Mouse (Mus musculus): ENCODE results near the gene Ssbp4. TPM values are rescaled to one million over a fixed set of nuclear protein-coding genes. Genes with fewer than 3 reads are reported as not detected.

Gene Ssbp4
- 63.2 and 73.9 TPM in 2 replicates for polyA plus RNA-seq (2015; fragmentation: Nextera tagmentation; extraction: Ambion mirVana)

DNA sequence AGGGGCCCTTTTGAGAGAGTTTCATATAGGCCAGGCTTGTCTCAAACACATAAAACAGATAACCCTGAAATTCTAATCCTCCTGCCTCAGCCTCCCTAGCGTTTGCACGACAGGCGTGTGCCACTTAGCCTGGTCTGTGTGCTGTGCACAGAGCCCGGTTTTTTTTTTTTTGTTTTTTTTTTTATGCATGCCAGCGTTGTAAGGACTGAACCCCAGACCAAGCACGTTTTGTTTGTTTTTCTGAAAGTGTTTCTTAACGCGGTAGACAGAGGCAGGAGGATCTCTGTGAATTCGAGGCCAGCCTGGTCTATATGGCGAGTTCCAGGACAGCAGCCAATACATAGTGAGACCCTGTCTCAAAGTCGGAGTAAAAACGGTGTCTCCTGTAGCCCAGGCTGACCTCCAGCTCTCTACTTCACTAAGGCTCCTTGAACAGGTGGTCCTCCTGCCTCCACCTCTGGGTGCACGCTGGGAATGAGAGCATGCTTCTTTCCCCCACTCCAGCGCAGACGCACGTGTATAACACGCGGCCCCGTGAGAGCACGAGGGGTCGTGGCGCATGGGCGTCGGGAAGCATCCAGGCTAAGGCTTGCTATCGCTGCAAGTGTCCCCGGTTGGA lies at the start of gene Ssbp4:
Ssbp4 (minus strand) TSS at position 124 of the 619 bp plus-strand sequence.
- H3K27me3 ChIP-seq (replicated peaks; ENCODE audit: control insufficient read depth, insufficient read depth, low read length) = no peaks in the 10 kb centered on the region
- H3K4me1 ChIP-seq (ENCODE audit: control insufficient read depth, insufficient read depth, low read length) = peaks cover 39% of the 10 kb centered on the region
- H3K36me3 ChIP-seq (ENCODE audit: control insufficient read depth, insufficient read depth, low read length) = no peaks in the 10 kb centered on the region
- WGBS = 5% methylated on average over 26 of the region's 26 CpGs
- no peaks in the 10 kb centered on the region for H3K9me3 ChIP-seq (ENCODE audit: control insufficient read depth, low read length)
- H3K9ac ChIP-seq (ENCODE audit: low read depth, low read length) = peak within 1 kb of the TSS; percentile 89
- ATAC-seq = peak; percentile 0; the same call in 1 of the 2 replicates
- H3K4me2 ChIP-seq (ENCODE audit: low read depth, low read length) = peak within 1 kb of the TSS; percentile 99
- peak within 1 kb of the TSS; percentile 83 for H3K4me3 ChIP-seq (ENCODE audit: low read length)
- peak within 1 kb of the TSS; percentile 99 for H3K27ac ChIP-seq (ENCODE audit: low read length)

DNA sequence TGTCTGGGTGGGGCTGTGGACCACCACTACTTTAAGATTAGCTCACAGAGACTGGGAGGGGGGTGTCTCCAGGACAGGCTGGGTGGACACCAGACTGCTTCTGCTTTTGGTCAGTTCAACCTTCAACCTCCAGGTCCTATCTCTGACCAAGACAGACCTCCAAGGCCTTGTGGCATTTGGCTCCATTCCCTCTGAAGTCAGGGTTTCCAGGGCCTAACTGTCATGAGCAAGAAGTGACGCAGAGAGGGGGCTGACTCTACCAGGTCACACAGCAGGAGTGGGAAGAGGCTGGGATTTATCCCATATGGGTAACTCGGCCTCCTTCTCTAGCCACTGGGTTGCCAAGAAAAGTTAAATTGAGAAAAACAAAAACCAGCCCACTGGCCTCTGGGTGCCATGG lies 49.1 kb upstream of the Ssbp4 start:
- H3K4me1 ChIP-seq (ENCODE audit: control insufficient read depth, insufficient read depth, low read length) = peaks cover 31% of the 10 kb centered on the region
- no peaks in the 10 kb centered on the region for H3K9me3 ChIP-seq (ENCODE audit: control insufficient read depth, low read length)
- peak overlapping the region; percentile 49; the same call in 1 of the 2 replicates for H3K27ac ChIP-seq (ENCODE audit: low read length)
- WGBS = 86% methylated on average over 2 of the region's 2 CpGs
- H3K36me3 ChIP-seq (ENCODE audit: control insufficient read depth, insufficient read depth, low read length) = peaks cover 5% of the 10 kb centered on the region
- no peak for ATAC-seq
- H3K4me3 ChIP-seq (ENCODE audit: low read length) = no peak overlapping the region; the same call in 1 of the 2 replicates
- peak overlapping the region; percentile 95 for H3K4me2 ChIP-seq (ENCODE audit: low read depth, low read length)
- no peaks in the 10 kb centered on the region for H3K27me3 ChIP-seq (replicated peaks; ENCODE audit: control insufficient read depth, insufficient read depth, low read length)
- peak overlapping the region; percentile 48 for H3K9ac ChIP-seq (ENCODE audit: low read depth, low read length)

DNA sequence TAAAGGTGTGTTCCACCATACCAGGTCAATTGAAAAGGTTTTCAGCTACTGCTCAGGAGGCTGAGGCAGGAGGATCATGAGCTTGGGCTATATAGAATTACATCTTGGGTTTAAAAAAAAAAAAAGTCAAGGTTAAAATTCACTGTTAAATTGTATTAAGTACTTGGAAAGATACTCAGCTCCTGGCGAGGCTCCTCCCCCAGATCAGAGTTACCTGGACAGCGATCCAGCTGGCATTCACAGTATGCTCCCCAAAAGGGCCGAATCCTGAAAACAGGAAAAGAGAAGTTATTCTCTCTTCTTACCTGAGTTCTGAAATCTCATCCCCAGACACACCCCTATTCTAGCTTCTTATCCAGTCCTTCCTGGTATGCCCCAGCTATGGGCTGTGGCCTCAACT lies 48.5 kb upstream of the Ssbp4 start:
- H3K36me3 ChIP-seq (ENCODE audit: control insufficient read depth, insufficient read depth, low read length) = peaks cover 6% of the 10 kb centered on the region
- peak overlapping the region; percentile 95 for H3K4me2 ChIP-seq (ENCODE audit: low read depth, low read length)
- H3K4me3 ChIP-seq (ENCODE audit: low read length) = no peak overlapping the region
- 88% methylated on average over 3 of the region's 3 CpGs for WGBS
- H3K4me1 ChIP-seq (ENCODE audit: control insufficient read depth, insufficient read depth, low read length) = peaks cover 31% of the 10 kb centered on the region
- H3K27me3 ChIP-seq (replicated peaks; ENCODE audit: control insufficient read depth, insufficient read depth, low read length) = no peaks in the 10 kb centered on the region
- peak overlapping the region; percentile 48; the same call in 1 of the 2 replicates for H3K9ac ChIP-seq (ENCODE audit: low read depth, low read length)
- ATAC-seq = no peak
- H3K27ac ChIP-seq (ENCODE audit: low read length) = peak overlapping the region; percentile 49; the same call in 1 of the 2 replicates
- no peaks in the 10 kb centered on the region for H3K9me3 ChIP-seq (ENCODE audit: control insufficient read depth, low read length)

DNA sequence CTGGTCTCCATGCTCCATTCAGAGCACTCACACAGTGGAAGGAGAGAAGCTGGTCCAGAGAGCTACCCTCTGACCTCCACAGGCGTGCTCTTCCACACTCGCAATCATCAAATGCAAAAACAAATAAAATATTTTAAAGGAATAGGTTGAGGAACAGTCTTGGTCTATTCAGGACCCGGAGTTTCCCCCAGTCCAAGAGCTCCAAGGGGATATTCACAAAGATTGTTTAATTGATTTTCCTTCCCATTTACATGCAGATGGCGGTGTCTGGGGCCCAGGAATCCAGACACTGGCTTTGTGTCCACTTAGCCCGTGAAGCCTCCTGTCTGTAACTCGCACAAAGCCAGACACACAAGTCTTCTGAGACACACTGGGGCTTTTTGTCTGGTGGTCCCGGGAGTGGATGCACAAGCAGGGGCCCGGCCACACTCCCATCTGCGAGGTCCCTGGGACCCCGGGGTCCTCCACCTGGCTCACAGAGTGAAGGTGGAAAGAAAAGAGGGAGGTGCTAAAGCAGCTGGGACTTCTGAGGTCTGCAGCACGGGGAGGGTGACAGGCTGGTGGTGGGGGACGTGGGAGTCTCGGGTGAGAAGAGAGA lies 47.6 kb upstream of the Ssbp4 start:
- no peak overlapping the region for H3K4me3 ChIP-seq (ENCODE audit: low read length)
- no peak overlapping the region for H3K27ac ChIP-seq (ENCODE audit: low read length)
- WGBS = 72% methylated on average over 13 of the region's 13 CpGs
- peaks cover 10% of the 10 kb centered on the region for H3K36me3 ChIP-seq (ENCODE audit: control insufficient read depth, insufficient read depth, low read length)
- no peak for ATAC-seq
- H3K9ac ChIP-seq (ENCODE audit: low read depth, low read length) = no peak overlapping the region
- H3K4me1 ChIP-seq (ENCODE audit: control insufficient read depth, insufficient read depth, low read length) = peaks cover 31% of the 10 kb centered on the region
- no peak overlapping the region for H3K4me2 ChIP-seq (ENCODE audit: low read depth, low read length)
- no peaks in the 10 kb centered on the region for H3K9me3 ChIP-seq (ENCODE audit: control insufficient read depth, low read length)
- H3K27me3 ChIP-seq (replicated peaks; ENCODE audit: control insufficient read depth, insufficient read depth, low read length) = no peaks in the 10 kb centered on the region

DNA sequence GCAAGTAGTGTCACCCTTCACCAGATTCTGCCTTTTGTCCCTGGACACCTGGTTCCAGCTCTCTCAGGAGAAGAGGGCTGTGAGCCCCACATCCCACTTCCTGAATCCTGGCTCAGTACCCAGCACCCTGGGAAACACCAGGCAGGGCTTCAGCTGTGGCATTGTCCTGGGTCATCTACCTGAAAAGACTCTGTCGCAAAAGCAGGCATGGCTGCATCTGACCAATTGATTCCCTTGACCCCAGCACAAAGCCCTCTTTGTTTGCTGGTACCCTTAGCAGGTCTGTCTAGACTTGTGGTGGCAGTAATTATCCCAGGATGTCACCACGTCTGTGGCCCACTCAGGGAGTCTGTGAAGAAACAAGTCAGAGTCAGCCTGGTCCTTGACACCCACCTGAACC lies 46.8 kb upstream of the Ssbp4 start:
- Histone ChIP-seq H3K4me3 (ENCODE audit: low read length) (no peak overlapping the region), H3K27me3 (replicated peaks; ENCODE audit: control insufficient read depth, insufficient read depth, low read length) (no peaks in the 10 kb centered on the region), H3K4me1 (ENCODE audit: control insufficient read depth, insufficient read depth, low read length) (peaks cover 31% of the 10 kb centered on the region), H3K4me2 (ENCODE audit: low read depth, low read length) (no peak overlapping the region), H3K9ac (ENCODE audit: low read depth, low read length) (no peak overlapping the region), H3K9me3 (ENCODE audit: control insufficient read depth, low read length) (no peaks in the 10 kb centered on the region), H3K27ac (ENCODE audit: low read length) (no peak overlapping the region), H3K36me3 (ENCODE audit: control insufficient read depth, insufficient read depth, low read length) (peaks cover 15% of the 10 kb centered on the region)
- WGBS = 67% methylated on average over 2 of the region's 2 CpGs
- no peak for ATAC-seq

DNA sequence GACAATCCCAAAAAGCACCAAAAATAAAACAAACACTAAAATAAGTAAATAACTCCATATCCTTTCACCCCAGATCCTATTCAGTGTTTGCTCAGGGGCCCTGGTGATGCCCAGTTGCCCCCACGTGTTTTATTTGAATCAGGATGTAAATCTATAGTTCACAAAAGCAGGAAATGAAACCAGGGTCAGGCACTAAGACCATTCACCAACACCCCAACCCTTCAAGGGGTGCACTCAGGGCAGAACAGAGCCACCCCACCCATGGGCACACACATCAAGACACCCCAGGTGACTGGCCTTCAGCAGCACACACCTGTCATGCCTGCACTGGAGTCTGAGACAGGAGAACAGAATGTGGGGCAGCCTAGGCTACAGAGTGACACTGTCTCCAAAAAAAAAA lies 45.4 kb upstream of the Ssbp4 start:
- Histone ChIP-seq H3K36me3 (ENCODE audit: control insufficient read depth, insufficient read depth, low read length) (peaks cover 17% of the 10 kb centered on the region), H3K4me1 (ENCODE audit: control insufficient read depth, insufficient read depth, low read length) (peaks cover 38% of the 10 kb centered on the region)
- WGBS = 68% methylated on average over 1 of the region's 1 CpGs

DNA sequence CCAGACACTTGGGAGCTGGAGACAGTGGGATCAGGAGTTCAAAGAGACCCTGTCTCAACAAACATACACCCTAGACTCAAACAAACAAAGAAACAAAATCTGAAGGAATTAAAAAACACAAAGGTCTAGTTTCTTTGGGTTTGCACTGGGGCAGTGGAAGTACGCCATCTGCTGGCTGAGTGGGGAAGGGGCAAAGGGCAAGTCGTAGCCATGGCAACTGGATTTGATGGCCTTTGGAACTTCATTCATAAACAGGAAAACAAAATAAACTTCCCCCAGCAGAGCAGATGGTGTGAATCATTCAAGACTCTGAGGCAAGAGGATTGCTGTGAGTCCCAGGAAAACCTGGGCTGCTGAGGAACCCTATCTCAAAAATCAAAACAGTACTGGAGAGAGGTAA lies 44.6 kb upstream of the Ssbp4 start:
- no peak overlapping the region for H3K4me3 ChIP-seq (ENCODE audit: low read length)
- no peak overlapping the region for H3K4me2 ChIP-seq (ENCODE audit: low read depth, low read length)
- H3K27me3 ChIP-seq (replicated peaks; ENCODE audit: control insufficient read depth, insufficient read depth, low read length) = no peaks in the 10 kb centered on the region
- H3K9ac ChIP-seq (ENCODE audit: low read depth, low read length) = no peak overlapping the region
- peaks cover 17% of the 10 kb centered on the region for H3K36me3 ChIP-seq (ENCODE audit: control insufficient read depth, insufficient read depth, low read length)
- no peaks in the 10 kb centered on the region for H3K9me3 ChIP-seq (ENCODE audit: control insufficient read depth, low read length)
- 52% methylated on average over 2 of the region's 2 CpGs for WGBS
- H3K27ac ChIP-seq (ENCODE audit: low read length) = peak overlapping the region; percentile 23; the same call in 1 of the 2 replicates
- H3K4me1 ChIP-seq (ENCODE audit: control insufficient read depth, insufficient read depth, low read length) = peaks cover 39% of the 10 kb centered on the region
- no peak for ATAC-seq

More for the DNA sequence above, 45.4 kb upstream of the Ssbp4 start:
- Histone ChIP-seq H3K27ac (ENCODE audit: low read length) (no peak overlapping the region), H3K9me3 (ENCODE audit: control insufficient read depth, low read length) (no peaks in the 10 kb centered on the region), H3K4me3 (ENCODE audit: low read length) (no peak overlapping the region), H3K27me3 (replicated peaks; ENCODE audit: control insufficient read depth, insufficient read depth, low read length) (no peaks in the 10 kb centered on the region), H3K4me2 (ENCODE audit: low read depth, low read length) (no peak overlapping the region), H3K9ac (ENCODE audit: low read depth, low read length) (no peak overlapping the region)
- ATAC-seq = no peak

DNA sequence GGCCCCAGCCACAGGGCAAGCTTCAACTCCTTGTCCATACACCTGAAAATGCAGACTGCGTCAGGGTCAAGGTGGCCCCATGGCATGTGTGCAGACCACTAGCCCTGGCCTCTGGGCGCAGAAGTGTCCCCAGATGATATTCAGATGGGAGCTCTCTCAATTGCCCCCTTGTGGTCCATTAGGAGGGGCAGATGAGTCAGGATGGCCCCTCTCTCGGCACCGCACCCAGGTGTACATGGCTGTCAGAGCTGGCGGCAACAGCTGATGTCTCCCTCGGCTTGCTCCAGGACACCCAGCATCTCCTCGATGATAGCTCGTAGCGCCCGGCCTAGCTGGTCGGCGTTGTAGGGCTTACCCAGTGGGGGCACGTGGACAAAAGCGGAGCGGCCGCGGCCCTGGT lies 41.7 kb upstream of the Ssbp4 start:
- WGBS = 87% methylated on average over 17 of the region's 17 CpGs
- Histone ChIP-seq H3K4me3 (ENCODE audit: low read length) (no peak overlapping the region), H3K9ac (ENCODE audit: low read depth, low read length) (0 out of 2 replicates have a peak overlapping the region, but pooled peaks have one; percentile 48), H3K9me3 (ENCODE audit: control insufficient read depth, low read length) (no peaks in the 10 kb centered on the region), H3K4me2 (ENCODE audit: low read depth, low read length) (no peak overlapping the region), H3K36me3 (ENCODE audit: control insufficient read depth, insufficient read depth, low read length) (peaks cover 12% of the 10 kb centered on the region; the same call in 1 of the 2 replicates), H3K27me3 (replicated peaks; ENCODE audit: control insufficient read depth, insufficient read depth, low read length) (no peaks in the 10 kb centered on the region), H3K27ac (ENCODE audit: low read length) (peak overlapping the region; percentile 81), H3K4me1 (ENCODE audit: control insufficient read depth, insufficient read depth, low read length) (peaks cover 47% of the 10 kb centered on the region)
- ATAC-seq = no peak

DNA sequence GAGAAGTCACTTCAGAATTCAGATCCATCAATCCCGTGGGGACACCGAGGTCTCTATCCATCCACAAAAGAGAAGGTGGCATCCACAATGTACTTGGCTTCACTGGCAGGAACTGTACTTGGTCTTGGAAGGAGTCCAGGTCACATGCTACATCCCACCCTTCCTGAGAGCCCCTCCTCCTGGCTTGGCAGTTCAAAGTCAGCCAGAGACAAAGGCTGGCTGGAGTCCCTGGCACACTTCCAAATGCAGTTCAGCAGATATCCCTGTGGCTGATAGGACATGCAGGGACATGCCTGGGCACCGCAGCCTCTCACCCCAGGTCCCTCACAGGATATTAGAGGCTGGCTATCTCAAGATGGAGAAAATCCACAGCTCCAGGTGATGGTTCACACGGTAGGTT lies 40.7 kb upstream of the Ssbp4 start:
- peak overlapping the region; percentile 81 for H3K27ac ChIP-seq (ENCODE audit: low read length)
- H3K4me2 ChIP-seq (ENCODE audit: low read depth, low read length) = no peak overlapping the region
- H3K4me1 ChIP-seq (ENCODE audit: control insufficient read depth, insufficient read depth, low read length) = peaks cover 47% of the 10 kb centered on the region
- H3K9ac ChIP-seq (ENCODE audit: low read depth, low read length) = peak overlapping the region; percentile 48
- H3K27me3 ChIP-seq (replicated peaks; ENCODE audit: control insufficient read depth, insufficient read depth, low read length) = no peaks in the 10 kb centered on the region
- H3K9me3 ChIP-seq (ENCODE audit: control insufficient read depth, low read length) = no peaks in the 10 kb centered on the region
- ATAC-seq = peak; percentile 82
- H3K36me3 ChIP-seq (ENCODE audit: control insufficient read depth, insufficient read depth, low read length) = peaks cover 12% of the 10 kb centered on the region; the same call in 1 of the 2 replicates
- H3K4me3 ChIP-seq (ENCODE audit: low read length) = no peak overlapping the region
- 48% methylated on average over 4 of the region's 4 CpGs for WGBS

All from intestine, embryonic 16.5 days (tissue).